Mouse (Mus musculus): ENCODE results near the gene Psma4.

The Psma4 gene

GRCm38 (mm10) chr9:54950575-54951321 lies at the start of gene Psma4, which contains the start of gene AY074887:
Gene Psma4, plus strand, starts transcription at chr9:54950790.
Gene AY074887, minus strand, starts transcription at chr9:54950998.
- under 1% methylated on average over 65 of the region's 65 CpGs for WGBS

DNA sequence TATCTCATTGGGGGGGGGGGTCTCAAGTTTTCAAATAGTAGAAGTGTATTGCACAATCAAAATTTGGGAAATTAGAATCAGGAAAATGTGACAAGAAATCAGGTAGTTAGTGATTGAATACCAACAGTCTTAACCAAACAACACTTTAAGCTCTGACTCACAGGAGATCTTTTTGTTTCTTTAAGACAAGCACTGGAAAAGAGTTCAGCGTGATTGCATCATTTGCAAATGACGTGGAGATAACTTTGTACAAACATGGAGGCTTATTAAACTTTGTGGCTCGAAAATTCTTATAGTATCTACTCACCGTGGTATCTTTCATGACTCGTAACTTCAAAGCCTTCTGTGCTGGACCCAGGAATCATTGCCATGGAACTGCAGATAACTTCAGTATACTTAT lies 41.1 kb upstream of the Psma4 start:
- WGBS = 92% methylated on average over 5 of the region's 5 CpGs

GRCm38 (mm10) chr9:54915576-54915975 lies 35.0 kb upstream of the Psma4 start:
- 67% methylated on average over 7 of the region's 7 CpGs for WGBS

DNA sequence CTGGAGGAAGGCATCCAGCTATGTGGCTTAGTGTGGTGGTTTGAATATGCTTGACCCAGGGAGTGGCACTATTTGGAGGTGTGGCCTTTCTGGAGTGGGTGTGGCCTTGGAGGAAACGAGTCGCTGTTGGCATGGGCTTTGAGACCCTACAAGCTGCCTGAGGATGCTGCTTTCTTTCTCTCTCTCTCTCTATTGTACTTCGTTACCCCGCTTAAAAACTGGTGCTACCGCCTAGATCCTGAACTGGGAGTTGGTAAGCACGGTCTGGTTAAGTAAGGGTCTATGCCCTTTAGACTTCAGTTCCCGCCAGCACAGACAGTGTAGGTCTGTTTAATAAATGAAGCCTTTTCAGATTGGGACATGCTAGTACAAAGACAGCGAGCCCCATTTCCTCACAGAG lies 34.2 kb upstream of the Psma4 start:
- 71% methylated on average over 8 of the region's 8 CpGs for WGBS

- WGBS = under 1% methylated on average over 33 of the region's 34 CpGs
Observed at GRCm38 (mm10) chr9:54917010-54917677, 33.4 kb upstream of the Psma4 start, which contains the start of gene Hykk. Gene Hykk, plus strand, starts transcription at chr9:54917283.

GRCm38 (mm10) chr9:54918191-54918590 lies 32.4 kb upstream of the Psma4 start:
- WGBS = 78% methylated on average over 2 of the region's 2 CpGs

GRCm38 (mm10) chr9:54918781-54919180 lies 31.8 kb upstream of the Psma4 start:
- WGBS = 94% methylated on average over 5 of the region's 5 CpGs

- 69% methylated on average over 4 of the region's 4 CpGs for WGBS
Observed at GRCm38 (mm10) chr9:54919946-54920345, 30.6 kb upstream of the Psma4 start.

- 78% methylated on average over 1 of the region's 1 CpGs for WGBS
Observed at GRCm38 (mm10) chr9:54930741-54931140, 19.8 kb upstream of the Psma4 start.

GRCm38 (mm10) chr9:54931765-54932164 lies 18.8 kb upstream of the Psma4 start:
- WGBS = 17% methylated on average over 1 of the region's 1 CpGs

- WGBS = 86% methylated on average over 2 of the region's 2 CpGs
Observed at GRCm38 (mm10) chr9:54932379-54932778, 18.2 kb upstream of the Psma4 start.

DNA sequence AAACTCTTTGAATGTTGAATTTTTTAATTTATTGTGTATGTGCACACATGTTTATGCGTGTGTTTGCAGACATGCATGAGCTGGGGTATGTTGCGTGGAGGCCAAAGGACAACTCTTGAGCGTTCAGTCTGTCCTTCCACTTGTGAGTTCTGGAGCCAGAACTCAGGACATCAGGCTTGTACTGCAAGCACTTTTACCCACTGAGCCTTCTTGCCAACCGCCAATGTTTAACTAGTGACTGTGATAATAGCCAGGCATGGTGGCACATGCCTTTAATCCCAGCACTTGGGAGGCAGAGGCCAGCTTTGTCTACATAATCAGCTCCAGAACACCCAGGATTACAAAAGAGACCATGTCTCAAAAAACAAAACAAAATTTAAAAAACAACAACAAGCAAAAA lies 8.5 kb upstream of the Psma4 start:
- WGBS = 93% methylated on average over 4 of the region's 4 CpGs

- WGBS = 84% methylated on average over 2 of the region's 2 CpGs
Observed at GRCm38 (mm10) chr9:54944467-54944866, 6.1 kb upstream of the Psma4 start.

- 60% methylated on average over 16 of the region's 16 CpGs for WGBS
Observed at GRCm38 (mm10) chr9:54946256-54946655, 4.3 kb upstream of the Psma4 start.

- WGBS = 39% methylated on average over 8 of the region's 8 CpGs
Observed at GRCm38 (mm10) chr9:54950162-54950561, 428 bp upstream of the Psma4 start.

GRCm38 (mm10) chr9:54961059-54961458 lies 10.5 kb downstream of the Psma4 start:
- WGBS = 56% methylated on average over 4 of the region's 4 CpGs

- 50% methylated on average over 8 of the region's 8 CpGs for WGBS
Observed at GRCm38 (mm10) chr9:54969972-54970637, 19.5 kb downstream of the Psma4 start.

GRCm38 (mm10) chr9:54980674-54981073 lies 30.1 kb downstream of the Psma4 start, which contains the start of gene Chrna5:
Gene Chrna5, plus strand, starts transcription at chr9:54980880.
- WGBS = 49% methylated on average over 8 of the region's 8 CpGs

GRCm38 (mm10) chr9:54981291-54982191 lies 31.0 kb downstream of the Psma4 start:
- 1% methylated on average over 85 of the region's 85 CpGs for WGBS

- WGBS = 36% methylated on average over 7 of the region's 7 CpGs
Observed at GRCm38 (mm10) chr9:54982401-54982800, 31.8 kb downstream of the Psma4 start.

GRCm38 (mm10) chr9:54990362-54990761 lies 39.8 kb downstream of the Psma4 start:
- 86% methylated on average over 3 of the region's 3 CpGs for WGBS
